Mouse (Mus musculus): ENCODE results near the gene Grhpr.
"Not testable (repeated sequence)": the region's sequence is repeated elsewhere in the genome, so short reads cannot be mapped to it uniquely, and the experiment has no call there.

Gene Grhpr

DNA sequence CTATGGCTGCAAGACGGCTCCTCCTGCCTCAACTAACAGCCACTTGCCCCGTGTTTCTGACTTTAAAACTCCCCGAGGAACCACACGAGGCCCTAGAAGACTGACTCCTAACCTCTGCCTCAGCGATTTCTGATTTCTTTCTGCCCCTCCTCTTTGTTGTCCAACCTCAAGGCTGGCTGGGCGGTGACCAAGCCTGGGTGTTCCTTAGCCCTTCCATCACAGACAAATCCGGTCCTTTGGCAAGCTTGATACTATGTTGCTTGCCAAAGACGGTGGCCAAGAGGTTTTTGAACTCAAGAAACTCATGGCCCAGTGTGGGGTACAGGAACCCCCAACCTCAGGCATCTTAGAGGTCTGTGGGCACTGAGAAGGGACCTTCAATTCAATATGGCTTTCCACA is 6.9 kb upstream of the Grhpr start:
- DNase-seq (ENCODE audit: low read depth, low spot score), result no peak

DNA sequence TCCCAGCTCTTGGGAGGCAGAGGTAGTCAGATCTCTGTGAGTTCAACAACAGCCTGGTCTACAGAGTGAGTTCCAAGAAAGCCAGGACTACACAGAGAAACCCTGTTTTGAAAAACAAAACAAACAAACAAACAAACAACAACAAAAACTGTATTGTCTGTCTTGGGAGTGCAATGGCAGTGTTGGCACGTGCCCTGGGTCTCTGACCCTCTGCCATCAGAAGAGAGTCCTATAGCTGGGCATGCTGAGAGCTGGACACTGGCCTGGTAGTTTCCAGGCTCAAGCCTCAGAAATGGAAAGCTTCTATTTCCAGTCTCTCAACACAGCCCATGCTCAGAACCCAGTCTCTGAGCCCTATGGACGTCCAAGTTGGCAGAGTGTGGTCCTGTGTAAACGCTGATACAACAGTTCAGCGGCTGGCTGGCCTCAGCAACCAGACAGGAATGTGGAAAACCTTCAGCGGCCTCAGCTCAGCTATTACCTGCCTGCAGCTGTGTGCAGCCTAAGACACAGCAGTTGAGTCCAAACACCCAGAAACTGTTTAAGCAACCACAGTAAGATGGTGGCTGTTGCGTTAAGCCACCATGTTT is 5.1 kb upstream of the Grhpr start:
- DNase-seq (ENCODE audit: low read depth, low spot score), result no peak

DNA sequence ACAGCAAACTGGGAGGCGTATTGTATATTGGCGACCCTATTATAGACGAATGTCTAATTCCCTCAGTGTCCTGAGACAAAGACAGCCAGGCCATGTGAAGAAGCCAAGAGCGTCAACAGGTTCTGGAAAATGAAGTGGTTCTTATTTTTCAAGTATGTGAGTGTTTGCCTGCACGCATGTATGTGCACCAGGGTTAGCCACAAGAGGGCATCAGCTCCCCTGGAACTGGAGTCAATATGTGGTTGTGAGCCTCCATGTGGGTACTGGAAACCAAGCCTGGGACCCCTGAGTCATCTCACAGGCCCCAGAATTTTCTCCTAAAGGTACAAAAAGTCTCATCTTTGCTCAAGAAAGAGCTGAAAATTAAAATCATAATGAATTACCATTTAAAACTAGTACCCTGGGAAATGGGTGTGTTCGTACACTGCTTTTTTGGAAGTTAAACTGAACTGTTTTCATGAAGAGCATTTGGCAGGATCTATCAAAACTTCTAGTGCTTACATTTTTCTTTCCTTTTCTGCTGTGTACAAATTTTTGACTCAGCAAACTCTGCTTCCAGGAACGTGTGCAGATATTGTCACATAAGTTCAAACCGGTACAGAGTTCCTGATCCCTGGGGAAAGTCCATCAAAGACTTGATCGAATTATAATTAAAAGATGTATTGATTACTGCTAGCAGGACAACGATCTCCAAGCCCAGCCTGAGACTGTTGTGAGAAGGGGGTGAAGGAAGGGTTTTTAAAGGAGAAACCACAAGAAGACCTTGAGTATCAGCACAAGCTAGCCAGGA is 4.1 kb upstream of the Grhpr start:
- DNase-seq (ENCODE audit: low read depth, low spot score), result no peak

DNA sequence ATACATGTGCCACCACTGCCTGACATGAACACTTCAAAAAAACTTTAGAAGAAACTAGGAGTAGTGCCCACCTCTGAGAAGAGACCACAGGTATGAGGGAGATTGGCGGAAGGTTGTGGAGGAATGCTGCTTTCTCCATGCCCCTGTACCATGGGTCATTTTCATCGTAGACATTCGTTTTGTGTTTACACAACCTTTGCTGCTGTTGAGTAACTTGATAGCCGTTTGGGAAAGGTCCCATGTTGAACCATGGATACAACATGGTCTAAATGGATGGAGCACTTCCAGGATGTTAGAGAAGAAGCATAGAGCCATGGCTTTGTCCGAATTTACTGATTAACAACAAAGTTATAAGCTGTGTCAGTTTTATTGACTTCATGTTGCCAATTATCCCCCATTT is 3.0 kb upstream of the Grhpr start:
- no peak for DNase-seq (ENCODE audit: low read depth, low spot score)

DNA sequence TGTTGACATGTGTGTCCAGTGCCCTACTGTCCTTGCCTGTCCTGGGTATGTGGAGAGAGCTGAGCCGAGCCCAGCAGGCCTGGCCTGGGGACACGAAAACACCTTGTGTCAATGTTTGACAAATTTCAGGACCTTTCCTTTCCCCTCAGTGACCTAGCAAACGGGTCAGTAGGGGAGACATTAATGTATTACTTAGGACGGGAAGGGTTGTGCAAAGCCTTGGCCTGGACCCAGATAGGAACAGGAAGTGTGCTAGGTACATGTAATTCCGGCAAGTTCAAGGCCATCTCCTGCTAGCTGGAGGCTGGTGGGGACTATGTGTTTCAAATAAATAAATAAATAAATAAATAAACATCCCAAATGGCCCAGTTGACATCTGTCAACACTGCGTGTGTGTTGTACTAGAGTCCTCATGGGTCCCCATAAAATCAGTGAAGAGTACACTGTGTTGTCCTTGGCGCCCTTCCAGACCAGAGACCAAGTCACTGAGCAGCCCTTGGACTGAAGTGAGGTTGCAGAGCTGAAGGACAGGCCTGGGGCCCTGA is 1.3 kb upstream of the Grhpr start:
- DNase-seq (ENCODE audit: low read depth, low spot score), result no peak

DNA sequence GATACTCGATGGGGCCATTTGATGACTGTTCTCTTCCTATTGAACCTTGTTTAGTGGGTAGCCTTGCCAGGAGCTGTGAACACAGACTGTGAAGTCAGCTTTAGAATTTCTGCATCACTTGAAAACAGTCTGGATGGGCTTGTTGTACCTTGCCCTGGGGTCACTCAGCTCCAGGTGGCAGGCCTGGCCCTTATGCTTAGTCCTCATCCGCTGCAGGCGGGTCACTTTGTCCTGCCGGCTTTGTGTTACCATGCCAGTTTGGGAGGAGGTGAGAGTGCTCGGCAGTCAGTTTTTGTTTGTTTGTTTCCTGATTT is 736 bp downstream of the Grhpr start:
- no peak for DNase-seq (ENCODE audit: low read depth, low spot score)

DNA sequence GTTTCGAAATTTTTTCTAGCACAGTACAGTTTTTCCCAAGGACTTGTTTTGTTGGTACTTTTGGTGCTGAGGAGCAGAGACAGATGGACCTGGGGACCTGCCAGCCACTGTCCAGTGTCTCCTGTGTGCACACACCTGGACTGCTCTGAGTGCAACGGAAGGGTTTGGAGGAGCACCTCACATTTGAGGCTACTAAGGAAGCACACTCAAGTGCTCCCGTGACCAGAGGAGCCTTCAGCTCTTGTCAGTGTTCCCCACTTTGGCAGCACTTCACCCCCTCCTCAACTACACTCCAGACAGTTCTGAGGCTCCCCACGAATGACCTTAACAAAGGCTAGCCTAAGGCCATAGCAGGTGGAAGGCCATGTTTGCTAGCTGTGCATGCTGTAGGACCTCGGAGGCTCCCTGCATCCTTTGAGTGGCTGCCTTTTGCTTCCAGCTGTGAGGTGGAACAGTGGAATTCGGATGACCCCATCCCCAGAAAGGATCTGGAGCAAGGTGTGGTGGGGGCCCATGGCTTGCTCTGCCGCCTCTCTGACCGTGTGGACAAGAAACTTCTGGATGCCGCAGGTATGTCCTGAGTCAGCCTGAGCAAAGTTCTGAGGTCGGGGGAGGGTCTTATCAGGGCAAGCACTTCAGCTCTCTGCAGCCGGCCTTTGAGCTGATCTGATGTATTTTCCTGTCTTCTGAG is 1.4 kb downstream of the Grhpr start:
- DNase-seq (ENCODE audit: low read depth, low spot score), result no peak

DNA sequence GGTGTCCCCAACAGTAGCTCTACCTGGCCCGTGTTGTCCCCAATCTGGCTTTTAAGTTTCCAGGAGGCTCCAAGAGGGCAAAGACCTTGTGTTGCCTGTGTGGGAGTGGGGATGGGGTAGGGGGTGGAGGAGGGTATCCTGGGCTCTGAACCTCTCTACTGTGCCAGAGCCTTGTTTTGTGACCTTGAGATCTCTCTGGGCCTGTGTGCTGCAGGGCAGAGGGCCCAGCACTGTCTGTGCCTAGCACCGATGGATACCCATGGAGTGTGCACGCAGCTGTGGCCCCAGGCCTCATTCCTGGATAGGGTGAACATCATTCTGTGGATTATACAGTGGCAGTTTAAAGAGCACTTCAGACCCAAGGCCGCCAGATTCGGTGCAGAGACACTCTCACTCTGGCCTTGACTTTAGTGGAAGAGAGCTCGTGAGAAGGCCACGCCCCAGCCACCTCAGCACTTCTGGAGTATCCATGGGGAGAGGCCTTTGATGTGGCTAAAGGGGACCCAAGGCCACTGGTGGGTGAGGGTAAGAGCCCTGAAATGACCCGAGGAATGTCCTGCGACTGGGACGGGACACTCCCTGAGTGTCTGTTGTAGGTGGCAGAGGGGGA is 2.0 kb downstream of the Grhpr start:
- DNase-seq (ENCODE audit: low read depth, low spot score), result no peak

DNA sequence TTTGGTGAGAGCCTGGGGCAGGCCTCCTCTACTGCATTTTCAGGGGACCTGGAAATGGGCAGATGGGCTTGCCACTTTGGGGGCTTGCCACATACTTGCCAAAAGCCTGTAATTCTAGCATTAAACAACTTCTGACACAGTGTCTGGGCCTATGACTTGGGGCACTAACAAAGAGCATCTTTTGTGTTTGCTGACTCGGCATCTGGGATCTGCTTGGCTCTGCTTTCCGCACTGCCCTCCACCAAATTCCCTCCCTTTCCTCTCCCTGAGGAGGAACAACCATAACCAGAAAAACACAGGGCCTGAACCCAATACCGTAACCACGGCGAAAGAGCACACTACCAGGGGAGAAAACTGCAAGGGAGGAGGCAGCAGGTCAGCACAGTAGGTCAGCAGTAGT is 9.4 kb downstream of the Grhpr start:
- DNase-seq (ENCODE audit: low read depth, low spot score), result no peak

DNA sequence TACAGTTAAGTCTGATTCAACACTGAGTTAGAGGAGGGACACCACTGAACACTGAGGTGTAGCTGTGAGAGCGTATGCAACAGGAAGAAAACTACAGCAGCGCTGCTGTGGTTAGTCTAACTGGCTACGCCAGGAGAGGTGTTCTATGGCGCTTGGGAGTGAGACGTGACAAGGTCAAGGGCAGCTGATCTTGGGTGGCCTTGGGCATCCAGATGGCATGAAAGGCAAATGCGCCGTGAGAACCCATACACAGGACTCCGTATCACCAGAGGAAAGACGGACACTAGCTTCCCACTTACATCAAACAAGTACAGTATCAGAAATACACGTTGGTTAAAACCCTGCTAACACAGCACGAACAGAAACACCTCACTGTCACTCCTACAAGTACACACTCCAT is 11.1 kb downstream of the Grhpr start:
- DNase-seq (ENCODE audit: low read depth, low spot score), result not testable (repeated sequence)

DNA sequence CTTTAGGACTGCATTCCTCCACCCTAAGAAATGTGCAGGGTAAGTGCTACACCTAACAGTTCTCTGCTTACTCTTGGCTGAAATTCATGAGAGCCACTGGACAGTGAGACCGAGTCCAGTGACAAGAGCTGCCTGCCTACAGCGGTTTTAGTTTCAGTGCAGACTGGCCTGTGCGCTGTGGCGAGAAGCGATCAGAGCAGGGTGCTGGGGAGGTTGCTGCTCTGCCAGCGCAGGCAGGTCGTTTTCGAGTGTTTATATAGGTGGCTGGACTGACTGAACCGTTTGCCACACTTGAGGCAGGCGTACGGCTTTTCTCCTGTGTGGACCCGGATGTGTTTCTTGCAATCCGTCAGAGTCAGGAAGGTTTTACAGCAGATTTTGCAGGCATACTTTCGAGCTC is 12.0 kb downstream of the Grhpr start:
- not testable (repeated sequence) for DNase-seq (ENCODE audit: low read depth, low spot score)

DNA sequence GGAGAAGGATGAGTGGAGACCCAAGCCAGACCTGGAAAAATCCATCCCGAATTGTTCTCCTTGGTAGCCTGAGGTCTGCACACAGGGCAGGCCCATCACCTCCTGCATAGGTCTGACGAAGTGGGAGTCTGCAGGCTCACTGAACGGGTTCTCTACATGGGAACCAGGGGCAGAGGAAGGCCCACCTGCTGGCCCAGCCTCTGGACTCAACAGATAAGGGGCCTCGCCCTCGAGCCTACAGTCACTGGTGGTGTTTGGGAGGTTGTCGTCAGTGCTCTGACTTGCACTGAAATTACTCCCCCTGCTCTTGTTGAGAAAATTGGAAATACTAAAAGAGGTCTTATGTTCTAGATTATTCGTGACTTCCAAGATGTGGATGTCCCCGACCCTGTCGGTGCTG is 12.7 kb downstream of the Grhpr start:
- DNase-seq (ENCODE audit: low read depth, low spot score), result no peak

DNA sequence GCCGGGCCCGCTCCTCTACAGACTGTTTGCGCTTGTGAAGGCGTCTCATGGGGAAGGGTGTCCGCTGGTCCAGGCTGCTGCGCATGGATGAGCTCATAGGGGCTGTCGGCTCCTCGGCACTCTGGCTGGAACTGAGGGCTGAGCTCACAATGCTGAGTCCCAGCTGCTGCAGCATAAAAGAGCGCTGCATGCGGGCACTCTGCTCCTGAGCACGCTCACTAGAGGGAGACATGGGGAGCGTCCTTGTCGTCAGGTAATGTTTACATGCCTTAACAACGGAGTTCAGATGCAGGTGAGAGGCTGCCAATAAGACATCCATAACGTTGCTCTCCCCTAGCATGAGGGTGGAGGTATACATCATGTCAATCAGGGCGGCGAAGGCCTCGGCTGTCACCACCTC is 13.6 kb downstream of the Grhpr start:
- DNase-seq (ENCODE audit: low read depth, low spot score), result no peak

DNA sequence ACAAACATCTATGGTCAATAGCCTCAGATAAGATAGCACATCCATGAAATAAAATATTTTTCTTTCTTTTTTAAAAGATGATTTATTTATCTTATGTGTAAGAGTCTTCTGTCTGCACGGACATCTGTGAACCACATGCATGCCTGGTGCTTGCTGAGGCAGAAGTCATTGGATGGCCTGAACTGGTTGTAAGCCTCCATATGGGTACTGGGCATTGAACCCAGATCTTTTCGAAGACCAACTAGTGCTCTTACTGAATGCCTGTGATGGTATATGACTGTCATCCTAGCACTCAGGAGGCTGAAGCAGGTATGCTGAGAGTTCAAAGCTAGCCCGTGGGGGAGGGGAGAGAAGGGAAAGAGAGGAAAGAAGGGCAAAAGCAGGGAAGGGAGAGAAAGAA is 16.9 kb downstream of the Grhpr start:
- no peak for DNase-seq (ENCODE audit: low read depth, low spot score)

DNA sequence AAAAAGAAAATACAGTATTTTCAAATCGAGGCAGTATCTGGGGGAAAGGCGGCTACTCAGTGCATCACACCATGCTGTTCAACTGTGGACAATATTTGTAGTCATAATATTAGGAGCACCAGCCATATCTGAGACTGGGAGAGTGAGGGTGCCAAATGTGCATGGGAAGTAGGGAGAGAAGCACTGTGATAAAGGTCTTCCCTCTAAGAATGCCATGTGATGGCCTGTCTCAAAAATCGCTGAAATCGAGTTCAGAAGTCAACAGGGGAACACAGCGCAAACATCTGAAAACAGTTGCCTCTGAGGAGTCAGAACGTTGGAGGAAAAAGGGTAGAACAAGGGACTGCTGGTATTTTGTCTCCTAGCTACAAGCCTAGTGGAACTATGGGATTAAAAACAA is 18.8 kb downstream of the Grhpr start:
- no peak for DNase-seq (ENCODE audit: low read depth, low spot score)

DNA sequence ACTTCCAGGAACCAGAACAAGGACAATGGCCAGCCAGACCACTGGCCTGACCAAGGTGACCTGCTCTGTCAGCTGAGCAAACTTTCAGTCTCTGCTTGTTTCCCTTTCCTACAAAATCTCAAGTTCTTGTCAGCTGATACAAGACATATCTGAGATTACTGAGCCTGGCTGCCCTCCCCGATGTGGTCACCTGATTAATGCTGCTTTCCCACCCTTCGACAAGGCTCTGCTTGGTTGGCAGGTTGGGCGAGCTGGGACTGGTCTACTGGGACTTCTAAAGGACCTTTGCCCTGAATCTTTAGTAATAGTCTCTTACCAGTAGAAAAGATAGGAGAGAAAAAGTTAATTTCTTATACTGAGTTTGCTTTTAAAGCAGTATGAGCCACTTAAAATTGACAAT is 24.3 kb downstream of the Grhpr start:
- DNase-seq (ENCODE audit: low read depth, low spot score), result no peak

DNA sequence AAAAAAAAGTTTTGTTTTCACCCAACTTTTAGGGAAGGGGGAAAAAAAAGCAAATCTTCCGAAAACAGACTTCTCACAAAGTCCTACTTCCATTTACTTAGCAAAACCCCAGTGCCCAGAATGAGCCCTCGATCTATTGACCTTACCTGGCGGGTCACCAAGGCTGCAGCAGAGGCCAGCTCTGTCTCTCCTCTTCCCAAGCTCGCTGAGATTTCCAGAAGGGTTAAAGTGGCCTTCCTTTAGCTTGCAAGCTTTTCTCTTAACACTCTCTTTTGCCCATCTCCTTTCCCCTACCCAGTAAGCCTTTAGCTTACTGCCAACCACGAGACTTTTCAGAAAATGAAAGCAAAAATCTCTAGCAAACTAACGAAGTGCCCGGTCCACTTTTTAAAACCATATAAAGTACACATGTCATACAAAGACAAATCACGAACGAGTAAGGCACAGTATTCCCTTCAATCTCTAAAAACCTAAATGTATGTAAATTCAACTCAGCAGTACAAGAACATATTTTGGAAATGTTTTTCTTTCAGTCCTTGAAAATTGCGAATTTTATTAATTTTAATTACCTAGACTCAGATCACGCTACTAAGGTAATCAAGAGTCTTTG is 29.7 kb downstream of the Grhpr start:
- DNase-seq (ENCODE audit: low read depth, low spot score), result no peak

DNA sequence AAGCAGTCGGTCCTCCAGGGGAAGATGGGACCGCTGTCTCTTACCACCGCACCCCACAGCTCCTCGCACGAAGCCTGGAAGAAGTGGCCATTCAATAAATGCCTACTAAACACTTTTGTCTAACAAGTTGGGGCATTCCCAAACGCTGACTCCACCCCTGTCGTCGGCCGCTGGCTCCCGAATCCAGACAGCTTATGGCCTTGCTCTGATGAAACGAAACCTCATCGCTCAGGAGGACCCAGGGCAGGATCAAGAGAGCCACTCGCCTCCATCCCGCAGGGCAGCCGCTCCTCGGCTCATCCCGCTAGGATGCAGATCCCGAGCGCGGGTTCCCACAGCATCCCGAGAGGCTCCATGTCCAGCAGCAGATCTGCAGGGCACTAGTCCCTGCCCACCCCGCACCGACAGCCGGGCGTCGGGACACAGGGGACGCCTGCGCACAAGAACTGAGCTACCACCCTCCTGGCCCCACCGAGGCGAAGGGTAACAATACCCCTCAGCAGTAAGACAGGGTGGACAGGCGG is 30.4 kb downstream of the Grhpr start:
- DNase-seq (ENCODE audit: low read depth, low spot score), result peak; percentile 32

DNA sequence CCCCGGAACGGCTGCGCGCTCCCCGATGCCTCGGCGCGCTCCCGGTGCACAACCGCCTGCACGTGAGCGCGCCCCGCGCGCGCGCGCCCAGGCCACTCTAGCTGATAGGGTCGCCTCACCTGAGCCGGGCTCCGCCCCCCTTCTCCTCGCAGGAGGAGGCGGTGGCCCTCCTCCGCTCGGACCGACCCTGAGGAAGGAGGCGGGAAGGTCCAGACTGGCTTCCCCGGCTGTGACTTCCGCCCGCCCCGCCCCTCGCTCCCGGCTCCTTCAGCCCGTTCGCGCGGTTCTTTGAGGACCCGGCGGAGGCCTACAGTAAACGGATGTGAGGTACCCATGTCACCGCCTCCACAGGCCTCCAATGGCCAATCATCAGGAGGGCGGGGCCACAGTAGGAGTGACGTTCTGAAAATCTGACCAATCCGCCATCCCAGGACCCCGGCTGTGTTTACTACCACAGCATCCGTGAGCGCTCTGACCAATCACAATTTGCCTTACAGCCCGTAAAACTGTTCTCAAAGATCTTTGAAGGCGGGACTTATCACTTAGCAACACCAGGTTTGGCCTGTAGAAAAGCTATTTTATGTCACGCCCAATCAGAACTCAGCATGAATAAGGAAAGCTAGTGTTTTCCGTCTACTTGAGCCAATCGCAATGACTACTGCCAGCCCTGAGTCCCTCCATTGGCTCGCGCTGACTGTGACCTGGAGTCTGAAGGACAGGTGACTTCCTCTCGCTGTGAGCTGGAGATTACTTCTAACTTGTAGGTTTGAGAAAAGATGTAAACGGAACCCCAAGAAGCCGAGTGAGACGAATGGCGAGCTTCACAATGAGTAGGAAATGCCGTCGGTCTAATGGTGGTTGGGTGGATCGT is 31.1 kb downstream of the Grhpr start, which contains the start of gene Zbtb5:
Gene Zbtb5, minus strand, starts transcription at position 308 of the 871 bp plus-strand sequence.
- peak; percentile 100 for DNase-seq (ENCODE audit: low read depth, low spot score)

DNA sequence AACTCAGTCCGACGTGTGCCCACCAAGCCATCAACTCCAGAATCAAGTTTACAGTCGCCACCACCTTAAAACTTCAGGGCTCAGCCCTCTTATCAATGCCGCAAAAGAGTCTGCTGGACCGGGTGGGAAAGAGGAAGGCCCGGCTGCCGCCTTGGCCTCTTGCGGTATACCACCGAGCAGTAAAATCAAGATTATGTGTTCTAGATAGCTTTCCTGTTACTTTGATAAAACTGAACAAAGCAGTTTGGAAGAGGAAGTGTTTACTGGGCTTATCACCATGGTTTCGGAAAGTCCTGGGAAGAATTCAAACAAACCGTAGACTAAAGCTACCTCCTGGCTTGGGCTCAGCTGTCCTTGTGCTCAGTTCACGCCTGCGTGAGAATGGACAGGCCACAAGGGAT is 31.8 kb downstream of the Grhpr start:
- DNase-seq (ENCODE audit: low read depth, low spot score), result no peak

DNA sequence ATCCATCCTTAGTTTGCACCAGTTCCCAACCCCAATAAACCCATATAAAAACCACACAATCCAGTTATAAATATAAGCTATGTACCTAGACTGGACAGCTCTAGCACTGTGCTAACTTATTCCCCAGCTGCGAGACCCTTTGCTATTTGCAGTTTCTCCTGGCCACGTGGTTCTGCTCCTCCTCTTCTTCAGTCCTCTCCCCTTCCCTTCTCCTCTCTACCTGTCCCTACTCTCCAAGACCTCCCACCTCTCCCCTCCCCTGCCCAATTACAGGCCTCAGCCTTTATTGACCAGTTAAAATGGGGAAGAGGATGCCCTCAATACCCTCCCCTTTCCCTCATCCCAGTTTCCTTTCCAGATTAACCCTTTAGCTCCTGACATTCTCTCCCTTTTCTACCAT is 32.3 kb downstream of the Grhpr start:
- no peak for DNase-seq (ENCODE audit: low read depth, low spot score)

Measured in telencephalon, adult 2 months (tissue).